Mouse (Mus musculus): ENCODE data around the gene Rgs14. TPM values are rescaled to one million over a fixed set of nuclear protein-coding genes. Genes with fewer than 3 reads are reported as not detected.

The Rgs14 gene
- total RNA-seq (2012; rRNA removed): 0.62 and 1.4 TPM in 2 replicates

DNA sequence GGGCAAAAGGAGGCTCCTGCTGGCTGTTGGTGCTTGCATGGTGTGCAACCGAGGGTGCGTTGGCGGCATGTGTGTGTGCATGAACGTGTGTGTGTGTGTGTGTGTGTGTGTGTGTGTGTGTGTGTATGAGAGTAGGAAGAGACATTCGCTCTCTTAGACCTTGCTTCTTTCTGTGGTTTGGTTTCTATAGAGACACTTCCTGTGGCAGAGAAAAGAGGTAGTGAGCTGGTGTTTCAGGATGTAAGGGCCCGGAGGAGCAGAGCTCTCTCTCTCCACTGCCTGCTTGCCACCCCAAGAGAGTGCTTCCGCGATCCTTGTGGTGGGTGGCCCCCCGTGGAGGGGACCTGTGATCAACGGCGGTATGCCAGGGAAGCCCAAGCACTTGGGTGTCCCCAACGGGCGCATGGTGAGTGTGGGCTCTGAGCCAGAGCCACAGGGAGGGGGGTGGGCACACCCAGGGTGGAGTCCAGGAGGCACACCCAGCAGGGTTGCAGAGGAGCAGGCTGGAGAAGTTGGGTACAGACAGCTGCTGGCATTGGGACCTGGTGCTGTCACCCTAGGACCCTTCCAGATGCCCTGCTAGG is at the start of gene Rgs14:
Gene Rgs14, plus strand, starts transcription at position 202 of the 584 bp plus-strand sequence.
- Histone ChIP-seq H3K4me3 (ENCODE audit: insufficient read depth in 1 of 2, low read depth in 1 of 2, low read length in 2 of 2, poor library complexity in 1 of 2, severe bottlenecking in 1 of 2) (no peak within 1 kb of the TSS), H3K36me3 (ENCODE audit: control insufficient read depth, insufficient read depth, low read length, poor library complexity, severe bottlenecking) (no peaks in the 10 kb centered on the region), H3K27ac (ENCODE audit: insufficient read depth, low read depth, low read length, poor library complexity, severe bottlenecking) (no peak within 1 kb of the TSS), H3K4me1 (ENCODE audit: control insufficient read depth in 2 of 2, insufficient read depth in 2 of 2, low read length in 2 of 2, poor library complexity in 1 of 2) (peaks cover 0 to 2% of the 10 kb centered on the region in 2 experiments; a peak in 1 of 4 replicates), H3K9me3 (ENCODE audit: control insufficient read depth, insufficient read depth, low read depth, low read length) (no peaks in the 10 kb centered on the region), H3K9ac (ENCODE audit: insufficient read depth, low read depth, low read length, poor library complexity, severe bottlenecking) (no peak within 1 kb of the TSS)
- DNase-seq (ENCODE audit: low read depth, low spot score): no peak
- in situ Hi-C loops (cut with MboI; ENCODE audit: low sequenced_read_pairs in 2 of 2, unreplicated experiment in 2 of 2): no loop called here
- no peak for TF ChIP-seq MAFK (IDR thresholded peaks at IDR 0.05; ENCODE audit: insufficient read depth, low read depth, low read length)
- TF ChIP-seq ZNF384 (IDR thresholded peaks at IDR 0.05; ENCODE audit: low read depth, low read length): no peak
- no peak for TF ChIP-seq HCFC1 (IDR thresholded peaks at IDR 0.05; ENCODE audit: borderline replicate concordance, insufficient read depth, low read length)
- TF ChIP-seq CHD2 (IDR thresholded peaks at IDR 0.05; ENCODE audit: low read depth, low read length): no peak
- TF ChIP-seq ZC3H11A (IDR thresholded peaks at IDR 0.05; ENCODE audit: borderline replicate concordance, low read depth, low read length): no peak

GRCm38 (mm10) chr13:55319931-55320533 is 49.5 kb upstream of the Rgs14 start, which contains the start of gene Prelid1:
Prelid1 (plus strand) TSS chr13:55320500.
- in situ Hi-C loops (cut with MboI; ENCODE audit: low sequenced_read_pairs in 2 of 2, unreplicated experiment in 2 of 2): no loop called here
- H3K4me1 ChIP-seq (ENCODE audit: control insufficient read depth in 2 of 2, insufficient read depth in 2 of 2, low read length in 2 of 2, poor library complexity in 1 of 2): peaks cover 3 to 13% of the 10 kb centered on the region in 2 experiments; a peak in 2 of 4 replicates
- peak within 1 kb of the TSS; percentile 86 for H3K9ac ChIP-seq (ENCODE audit: insufficient read depth, low read depth, low read length, poor library complexity, severe bottlenecking)
- H3K27ac ChIP-seq (ENCODE audit: insufficient read depth, low read depth, low read length, poor library complexity, severe bottlenecking): no peak within 1 kb of the TSS
- peak within 1 kb of the TSS; percentile 92 to 97 for H3K4me3 ChIP-seq (ENCODE audit: insufficient read depth in 1 of 2, low read depth in 1 of 2, low read length in 2 of 2, poor library complexity in 1 of 2, severe bottlenecking in 1 of 2)
- peaks cover 35% of the 10 kb centered on the region for H3K36me3 ChIP-seq (ENCODE audit: control insufficient read depth, insufficient read depth, low read length, poor library complexity, severe bottlenecking)
- no peak for TF ChIP-seq ZNF384 (IDR thresholded peaks at IDR 0.05; ENCODE audit: low read depth, low read length)
- no peaks in the 10 kb centered on the region for H3K9me3 ChIP-seq (ENCODE audit: control insufficient read depth, insufficient read depth, low read depth, low read length)
- no peak for DNase-seq (ENCODE audit: low read depth, low spot score)

DNA sequence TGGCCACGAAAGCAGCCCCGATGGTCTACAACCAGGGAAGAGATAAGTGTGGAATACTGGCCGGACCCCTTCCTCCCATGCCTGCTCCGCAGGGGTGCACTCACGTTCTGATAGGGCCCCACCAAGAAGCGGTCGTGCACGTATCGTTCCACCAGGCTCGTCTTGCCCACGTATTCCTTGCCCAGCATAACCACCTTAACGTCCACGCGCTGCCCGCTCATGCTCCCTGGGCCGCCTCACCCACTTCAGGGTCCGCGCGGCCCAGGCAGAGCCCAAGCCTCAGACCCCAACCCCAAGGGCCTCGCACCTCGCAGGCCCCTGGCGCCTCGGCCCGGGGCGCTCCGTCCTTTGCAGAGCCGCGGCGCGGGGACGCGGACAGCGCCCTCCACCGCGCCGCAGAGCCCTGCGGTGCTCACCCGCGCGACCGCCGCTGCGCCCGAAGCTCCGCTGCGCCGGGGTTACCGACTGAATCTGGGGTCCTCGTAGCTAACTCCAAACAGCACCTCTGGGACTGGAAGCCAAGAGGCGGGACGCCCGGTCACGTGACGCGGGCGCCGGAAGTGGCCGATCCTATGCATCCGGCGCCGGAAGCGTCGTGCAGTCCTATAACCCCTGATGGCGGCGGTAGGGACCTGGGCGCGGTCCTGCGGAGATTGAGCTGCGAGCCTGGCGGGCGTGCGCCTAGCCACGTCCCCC is 48.0 kb upstream of the Rgs14 start, which contains the start of gene Rab24:
Gene Rab24, minus strand, starts transcription at position 513 of the 696 bp plus-strand sequence.
- H3K9ac ChIP-seq (ENCODE audit: insufficient read depth, low read depth, low read length, poor library complexity, severe bottlenecking): peak within 1 kb of the TSS; percentile 91
- TF ChIP-seq HCFC1 (IDR thresholded peaks at IDR 0.05; ENCODE audit: borderline replicate concordance, insufficient read depth, low read length) (peak; percentile 54; the same call in 1 of the 2 replicates), ZNF384 (IDR thresholded peaks at IDR 0.05; ENCODE audit: low read depth, low read length) (no peak)
- H3K27ac ChIP-seq (ENCODE audit: insufficient read depth, low read depth, low read length, poor library complexity, severe bottlenecking): peak within 1 kb of the TSS; percentile 72
- peaks cover 41% of the 10 kb centered on the region for H3K36me3 ChIP-seq (ENCODE audit: control insufficient read depth, insufficient read depth, low read length, poor library complexity, severe bottlenecking)
- H3K9me3 ChIP-seq (ENCODE audit: control insufficient read depth, insufficient read depth, low read depth, low read length): no peaks in the 10 kb centered on the region
- peak; percentile 73 for DNase-seq (ENCODE audit: low read depth, low spot score)
- in situ Hi-C loops (cut with MboI; ENCODE audit: low sequenced_read_pairs in 2 of 2, unreplicated experiment in 2 of 2): no loop called here
- peaks cover 3 to 19% of the 10 kb centered on the region in 2 experiments; a peak in 3 of 4 replicates for H3K4me1 ChIP-seq (ENCODE audit: control insufficient read depth in 2 of 2, insufficient read depth in 2 of 2, low read length in 2 of 2, poor library complexity in 1 of 2)
- H3K4me3 ChIP-seq (ENCODE audit: insufficient read depth in 1 of 2, low read depth in 1 of 2, low read length in 2 of 2, poor library complexity in 1 of 2, severe bottlenecking in 1 of 2): peak within 1 kb of the TSS; percentile 92 to 97

DNA sequence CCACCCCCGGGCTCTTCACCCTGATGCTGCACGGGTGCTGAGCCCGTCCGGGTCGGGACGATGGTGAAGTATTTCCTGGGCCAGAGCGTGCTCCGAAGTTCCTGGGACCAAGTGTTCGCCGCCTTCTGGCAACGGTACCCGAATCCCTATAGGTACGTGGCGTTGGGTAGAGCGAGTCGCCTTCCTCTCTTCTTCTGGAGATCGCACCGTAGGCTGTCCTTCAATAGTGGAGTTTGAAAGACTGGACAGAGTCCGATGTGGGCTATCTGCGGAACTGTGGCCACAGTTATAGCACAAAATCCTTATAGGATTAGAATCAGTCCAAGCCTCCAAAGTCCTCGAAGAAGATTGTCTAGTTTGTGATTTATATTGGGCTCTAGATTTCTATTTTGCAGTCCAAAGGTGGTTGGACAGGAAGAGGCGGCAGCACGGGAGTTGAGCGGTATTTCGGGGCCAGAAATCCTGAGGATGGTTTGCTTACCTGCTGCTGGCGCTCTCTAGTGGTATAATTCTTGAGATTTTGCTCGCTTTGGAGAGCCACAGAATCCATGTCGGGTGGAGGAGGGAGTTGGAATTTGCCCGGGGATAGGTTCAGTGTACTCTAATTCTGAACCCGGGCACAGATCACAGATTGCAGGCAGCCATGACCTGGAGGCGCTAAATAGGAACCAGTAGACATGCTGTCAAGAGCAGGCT is 47.3 kb upstream of the Rgs14 start:
- H3K27ac ChIP-seq (ENCODE audit: insufficient read depth, low read depth, low read length, poor library complexity, severe bottlenecking): peak overlapping the region; percentile 72
- peak overlapping the region; percentile 92 to 97 for H3K4me3 ChIP-seq (ENCODE audit: insufficient read depth in 1 of 2, low read depth in 1 of 2, low read length in 2 of 2, poor library complexity in 1 of 2, severe bottlenecking in 1 of 2)
- TF ChIP-seq MAFK (IDR thresholded peaks at IDR 0.05; ENCODE audit: insufficient read depth, low read depth, low read length): no peak
- no peak for TF ChIP-seq ZC3H11A (IDR thresholded peaks at IDR 0.05; ENCODE audit: borderline replicate concordance, low read depth, low read length)
- TF ChIP-seq HCFC1 (IDR thresholded peaks at IDR 0.05; ENCODE audit: borderline replicate concordance, insufficient read depth, low read length): peak; percentile 13; the same call in 1 of the 2 replicates
- no peak for TF ChIP-seq ZNF384 (IDR thresholded peaks at IDR 0.05; ENCODE audit: low read depth, low read length)
- TF ChIP-seq CHD2 (IDR thresholded peaks at IDR 0.05; ENCODE audit: low read depth, low read length): no peak
- H3K9me3 ChIP-seq (ENCODE audit: control insufficient read depth, insufficient read depth, low read depth, low read length): no peaks in the 10 kb centered on the region
- peaks cover 37% of the 10 kb centered on the region for H3K36me3 ChIP-seq (ENCODE audit: control insufficient read depth, insufficient read depth, low read length, poor library complexity, severe bottlenecking)
- H3K4me1 ChIP-seq (ENCODE audit: control insufficient read depth in 2 of 2, insufficient read depth in 2 of 2, low read length in 2 of 2, poor library complexity in 1 of 2): peaks cover 3 to 21% of the 10 kb centered on the region in 2 experiments; a peak in 3 of 4 replicates
- DNase-seq (ENCODE audit: low read depth, low spot score): no peak
- in situ Hi-C loops (cut with MboI; ENCODE audit: low sequenced_read_pairs in 2 of 2, unreplicated experiment in 2 of 2): no loop called here
- H3K9ac ChIP-seq (ENCODE audit: insufficient read depth, low read depth, low read length, poor library complexity, severe bottlenecking): peak overlapping the region; percentile 91
